Mouse (Mus musculus): ENCODE results near the gene Anp32e.
"Not testable (repeated sequence)": the region's sequence is repeated elsewhere in the genome, so short reads cannot be mapped to it uniquely, and the experiment has no call there.

- TF ChIP-seq TAL1, GATA1 (IDR thresholded peaks at IDR 0.05; ENCODE audit: low read length): not testable (repeated sequence)
These were observed 22.5 kb downstream of the Anp32e start for GRCm38 (mm10) chr3:95951566-95951965.
